Mouse (Mus musculus): ENCODE results near the gene Mapk1ip1l. TPM values are rescaled to one million over a fixed set of nuclear protein-coding genes. Genes with fewer than 3 reads are reported as not detected.
"Not testable (repeated sequence)": the region's sequence is repeated elsewhere in the genome, so short reads cannot be mapped to it uniquely, and the experiment has no call there.

Gene Mapk1ip1l
- polyA plus RNA-seq, 1 experiment from 2014 or later = 72.0 TPM

- no peak overlapping the region for H3K27ac ChIP-seq
- H3K9me3 ChIP-seq = no peaks in the 10 kb centered on the region
- no peak for DNase-seq (ENCODE audit: low spot score)
- no peaks in the 10 kb centered on the region for H3K4me1 ChIP-seq (replicated peaks)
- no peak overlapping the region for H3K4me3 ChIP-seq
- no peaks in the 10 kb centered on the region for H3K27me3 ChIP-seq (ENCODE audit: insufficient read depth, poor library complexity, severe bottlenecking)
- H3K36me3 ChIP-seq = peaks cover 87% of the 10 kb centered on the region
- WGBS = 95% methylated on average over 18 of the region's 18 CpGs
These were observed 12.5 kb downstream of the Mapk1ip1l start for GRCm38 (mm10) chr14:47310342-47311181.

GRCm38 (mm10) chr14:47319362-47319761, 21.3 kb downstream of the Mapk1ip1l start:
- Histone ChIP-seq H3K27me3 (ENCODE audit: insufficient read depth, poor library complexity, severe bottlenecking) (no peaks in the 10 kb centered on the region), H3K36me3 (peaks cover 80% of the 10 kb centered on the region), H3K4me3 (no peak overlapping the region), H3K9me3 (no peaks in the 10 kb centered on the region), H3K4me1 (replicated peaks) (no peaks in the 10 kb centered on the region), H3K27ac (no peak overlapping the region)
- no peak for DNase-seq (ENCODE audit: low spot score)
- WGBS = 96% methylated on average over 5 of the region's 5 CpGs

GRCm38 (mm10) chr14:47321581-47321980, 23.5 kb downstream of the Mapk1ip1l start:
- not testable (repeated sequence) for H3K27me3 ChIP-seq (ENCODE audit: insufficient read depth, poor library complexity, severe bottlenecking); H3K4me1 ChIP-seq (replicated peaks); DNase-seq (ENCODE audit: low spot score); H3K4me3 ChIP-seq; H3K27ac ChIP-seq; H3K9me3 ChIP-seq
- H3K36me3 ChIP-seq = peaks cover 73% of the 10 kb centered on the region
- WGBS = 97% methylated on average over 8 of the region's 8 CpGs

- H3K27ac ChIP-seq = no peak overlapping the region
- H3K9me3 ChIP-seq = no peaks in the 10 kb centered on the region
- no peak for DNase-seq (ENCODE audit: low spot score)
- H3K4me3 ChIP-seq = no peak overlapping the region
- H3K27me3 ChIP-seq (ENCODE audit: insufficient read depth, poor library complexity, severe bottlenecking) = no peaks in the 10 kb centered on the region
- peaks cover 35% of the 10 kb centered on the region for H3K36me3 ChIP-seq
- 0 out of 2 replicates have a peak, but pooled peaks cover 5% of the 10 kb centered on the region for H3K4me1 ChIP-seq (replicated peaks)
- 89% methylated on average over 9 of the region's 9 CpGs for WGBS
These were observed 28.1 kb downstream of the Mapk1ip1l start for GRCm38 (mm10) chr14:47325965-47326761.

GRCm38 (mm10) chr14:47327347-47327746, 29.3 kb downstream of the Mapk1ip1l start:
- Histone ChIP-seq H3K4me1 (replicated peaks) (0 out of 2 replicates have a peak, but pooled peaks cover 5% of the 10 kb centered on the region), H3K36me3 (peaks cover 31% of the 10 kb centered on the region), H3K4me3 (no peak overlapping the region), H3K9me3 (no peaks in the 10 kb centered on the region), H3K27ac (no peak overlapping the region), H3K27me3 (ENCODE audit: insufficient read depth, poor library complexity, severe bottlenecking) (no peaks in the 10 kb centered on the region)
- no peak for DNase-seq (ENCODE audit: low spot score)
- 93% methylated on average over 5 of the region's 5 CpGs for WGBS

GRCm38 (mm10) chr14:47331920-47332319, 33.9 kb downstream of the Mapk1ip1l start:
- no peaks in the 10 kb centered on the region for H3K9me3 ChIP-seq
- WGBS = 74% methylated on average over 5 of the region's 5 CpGs
- no peak for DNase-seq (ENCODE audit: low spot score)
- no peaks in the 10 kb centered on the region for H3K27me3 ChIP-seq (ENCODE audit: insufficient read depth, poor library complexity, severe bottlenecking)
- no peak overlapping the region for H3K27ac ChIP-seq
- H3K4me3 ChIP-seq = no peak overlapping the region
- no peaks in the 10 kb centered on the region for H3K36me3 ChIP-seq
- H3K4me1 ChIP-seq (replicated peaks) = 0 out of 2 replicates have a peak, but pooled peaks cover 5% of the 10 kb centered on the region

GRCm38 (mm10) chr14:47334819-47335218, 36.8 kb downstream of the Mapk1ip1l start:
- H3K4me3 ChIP-seq = no peak overlapping the region
- H3K27ac ChIP-seq = no peak overlapping the region
- no peaks in the 10 kb centered on the region for H3K27me3 ChIP-seq (ENCODE audit: insufficient read depth, poor library complexity, severe bottlenecking)
- H3K9me3 ChIP-seq = no peaks in the 10 kb centered on the region
- H3K4me1 ChIP-seq (replicated peaks) = no peaks in the 10 kb centered on the region
- no peaks in the 10 kb centered on the region for H3K36me3 ChIP-seq
- WGBS = 80% methylated on average over 4 of the region's 4 CpGs
- DNase-seq (ENCODE audit: low spot score) = peak; percentile 51

- Histone ChIP-seq H3K27me3 (ENCODE audit: insufficient read depth, poor library complexity, severe bottlenecking) (no peaks in the 10 kb centered on the region), H3K36me3 (no peaks in the 10 kb centered on the region), H3K4me1 (replicated peaks) (no peaks in the 10 kb centered on the region), H3K9me3 (no peaks in the 10 kb centered on the region), H3K4me3 (no peak overlapping the region), H3K27ac (no peak overlapping the region)
- 87% methylated on average over 3 of the region's 3 CpGs for WGBS
- no peak for DNase-seq (ENCODE audit: low spot score)
These were observed 37.2 kb downstream of the Mapk1ip1l start for GRCm38 (mm10) chr14:47335300-47335699.

GRCm38 (mm10) chr14:47340231-47340925, 42.3 kb downstream of the Mapk1ip1l start:
- H3K4me3 ChIP-seq = no peak overlapping the region
- H3K4me1 ChIP-seq (replicated peaks) = peaks cover 11% of the 10 kb centered on the region
- WGBS = 88% methylated on average over 10 of the region's 10 CpGs
- no peak for DNase-seq (ENCODE audit: low spot score)
- H3K27ac ChIP-seq = no peak overlapping the region
- H3K27me3 ChIP-seq (ENCODE audit: insufficient read depth, poor library complexity, severe bottlenecking) = no peaks in the 10 kb centered on the region
- no peaks in the 10 kb centered on the region for H3K36me3 ChIP-seq
- H3K9me3 ChIP-seq = no peaks in the 10 kb centered on the region

GRCm38 (mm10) chr14:47341811-47342291, 43.8 kb downstream of the Mapk1ip1l start:
- no peaks in the 10 kb centered on the region for H3K27me3 ChIP-seq (ENCODE audit: insufficient read depth, poor library complexity, severe bottlenecking)
- no peak overlapping the region for H3K4me3 ChIP-seq
- WGBS = 68% methylated on average over 4 of the region's 4 CpGs
- no peaks in the 10 kb centered on the region for H3K9me3 ChIP-seq
- H3K36me3 ChIP-seq = no peaks in the 10 kb centered on the region
- peaks cover 11% of the 10 kb centered on the region for H3K4me1 ChIP-seq (replicated peaks)
- H3K27ac ChIP-seq = peak overlapping the region; percentile 53
- no peak for DNase-seq (ENCODE audit: low spot score)

GRCm38 (mm10) chr14:47346715-47347114, 48.6 kb downstream of the Mapk1ip1l start:
- Histone ChIP-seq H3K27me3 (ENCODE audit: insufficient read depth, poor library complexity, severe bottlenecking) (no peaks in the 10 kb centered on the region), H3K4me3 (no peak overlapping the region), H3K9me3 (no peaks in the 10 kb centered on the region), H3K4me1 (replicated peaks) (peaks cover 7% of the 10 kb centered on the region), H3K27ac (no peak overlapping the region), H3K36me3 (no peaks in the 10 kb centered on the region)
- WGBS = 90% methylated on average over 1 of the region's 1 CpGs
- no peak for DNase-seq (ENCODE audit: low spot score)

GRCm38 (mm10) chr14:47350974-47351373, 52.9 kb downstream of the Mapk1ip1l start:
- DNase-seq (ENCODE audit: low spot score) = no peak

More at GRCm38 (mm10) chr14:47350974-47351373, 52.9 kb downstream of the Mapk1ip1l start:
- Histone ChIP-seq H3K27ac (no peak overlapping the region), H3K9me3 (no peaks in the 10 kb centered on the region), H3K27me3 (ENCODE audit: insufficient read depth, poor library complexity, severe bottlenecking) (no peaks in the 10 kb centered on the region), H3K36me3 (no peaks in the 10 kb centered on the region), H3K4me1 (replicated peaks) (no peaks in the 10 kb centered on the region), H3K4me3 (no peak overlapping the region)
- 88% methylated on average over 2 of the region's 2 CpGs for WGBS
